Mouse (Mus musculus) retina, postnatal 1 day (tissue): ENCODE data around the gene Ctu2.

ENCODE experiments used
- DNase-seq: peaks from one replicate; pipeline ENCODE4 v3.0.0-alpha.2; 2012

Ctu2 gene

DNA sequence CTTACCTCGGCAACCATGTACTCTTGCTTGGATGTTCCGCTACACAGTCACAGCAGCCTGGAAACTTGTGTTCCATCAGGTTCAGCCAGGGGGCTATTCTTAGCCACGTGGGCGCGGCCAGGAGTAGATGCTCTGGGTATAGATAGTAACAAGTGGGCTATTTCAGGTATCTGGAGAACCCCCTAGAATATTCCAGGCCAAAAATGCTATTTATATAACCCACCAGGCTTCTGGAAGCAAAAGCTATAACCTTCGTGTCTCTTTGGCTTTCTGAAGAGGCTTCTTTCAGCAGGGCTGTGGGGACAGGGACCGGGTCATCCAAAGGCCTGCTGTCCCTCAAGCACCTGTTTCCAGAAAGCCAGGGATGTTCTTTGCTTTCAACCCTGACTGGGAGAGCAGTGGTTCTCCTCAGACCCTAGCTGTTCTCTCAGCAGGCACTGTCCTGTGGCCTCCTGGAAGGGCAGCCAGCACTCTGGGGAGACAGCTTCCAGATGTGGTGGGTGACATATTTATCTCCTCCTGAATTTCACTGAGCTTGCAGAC is 24.7 kb upstream of the Ctu2 start:
- no peak for DNase-seq

DNA sequence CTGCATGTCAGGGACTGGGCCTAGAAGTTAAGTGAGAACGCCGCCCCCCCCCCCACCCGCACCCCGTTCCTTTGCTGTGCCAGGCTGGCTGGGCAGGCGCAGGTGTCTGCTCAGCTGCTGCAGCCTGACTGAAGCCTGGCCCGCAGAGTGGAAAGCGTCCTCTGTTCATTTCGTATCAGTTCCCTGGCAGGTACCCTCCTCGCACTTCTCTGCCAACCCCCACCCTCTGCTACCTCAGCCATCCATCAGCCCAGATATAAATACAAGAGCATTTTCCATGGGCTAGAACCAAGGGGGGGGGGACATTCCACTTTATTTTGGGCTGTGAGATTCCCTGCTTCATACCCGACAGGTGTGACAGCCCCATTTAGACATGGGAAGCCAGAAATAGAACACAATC is 23.8 kb upstream of the Ctu2 start:
- DNase-seq: no peak

DNA sequence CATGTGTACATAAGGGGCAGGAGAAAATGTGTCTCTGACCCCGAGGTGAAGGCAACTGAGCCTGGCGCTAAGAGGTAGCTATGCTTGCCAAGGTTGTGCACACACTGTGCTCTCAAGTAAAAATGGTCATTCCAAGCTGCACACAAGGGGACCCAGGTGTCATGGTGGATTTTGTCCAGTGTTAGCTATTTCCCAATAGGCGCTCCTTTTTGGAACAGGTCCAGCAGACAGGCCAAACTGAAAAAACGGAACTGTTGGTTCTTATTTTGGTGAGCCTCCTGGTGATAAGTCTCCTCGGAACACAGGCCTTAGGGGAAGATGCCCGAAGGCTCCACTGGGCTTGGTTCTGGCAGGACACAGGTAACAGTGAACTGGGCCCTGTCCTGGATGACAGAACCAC is 21.5 kb upstream of the Ctu2 start:
- no peak for DNase-seq

DNA sequence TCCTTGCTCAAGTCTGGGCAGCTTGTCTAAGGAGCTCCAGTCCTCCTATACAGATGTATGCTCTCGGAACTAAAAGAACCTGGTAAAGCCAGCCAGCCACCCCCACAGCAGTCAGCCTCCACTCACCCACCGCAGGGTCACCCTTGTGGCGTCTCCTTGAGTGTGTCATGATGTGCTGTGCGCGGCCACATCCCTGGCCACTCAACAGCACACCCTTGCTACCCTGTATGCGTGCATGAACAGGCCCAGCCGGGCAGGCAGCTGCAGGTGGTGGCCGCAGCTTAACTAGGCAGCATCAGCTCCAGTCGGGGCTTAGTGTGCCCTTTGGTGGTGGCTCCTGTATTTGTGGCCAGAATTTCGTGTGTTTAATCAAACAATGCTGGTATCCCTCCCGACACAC is 18.8 kb upstream of the Ctu2 start:
- no peak for DNase-seq

DNA sequence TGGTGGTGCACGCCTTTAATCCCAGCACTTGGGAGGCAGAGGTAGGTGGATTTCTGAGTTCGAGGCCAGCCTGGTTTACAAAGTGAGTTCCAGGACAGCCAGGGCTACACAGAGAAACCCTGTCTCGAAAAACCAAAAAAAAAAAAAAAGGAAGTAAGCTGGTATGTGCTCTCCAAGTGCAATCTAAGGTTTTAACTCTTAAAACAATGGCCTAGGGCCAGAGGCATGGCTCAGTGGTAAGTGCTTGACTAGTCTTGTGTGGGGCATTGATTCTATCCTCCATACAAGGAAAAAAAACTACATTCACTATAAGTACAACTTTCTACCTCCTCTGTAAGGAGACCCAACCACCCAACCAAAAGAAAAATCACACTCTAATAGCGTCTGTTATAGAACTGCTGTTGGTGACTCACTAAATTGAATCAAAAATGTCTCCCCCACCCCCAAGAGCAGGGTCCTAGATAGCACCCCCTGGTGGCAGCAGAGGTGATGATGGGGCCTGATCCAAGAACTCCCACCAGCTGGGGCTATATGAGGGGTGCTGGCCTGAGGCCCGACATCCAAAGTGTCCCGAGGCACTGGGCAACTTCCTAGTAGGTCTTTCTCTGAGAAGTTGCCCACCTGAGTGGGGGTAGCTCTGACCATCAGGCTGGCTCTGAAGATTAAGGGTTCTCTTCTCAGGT is 16.6 kb upstream of the Ctu2 start:
- DNase-seq: peak; percentile 56

DNA sequence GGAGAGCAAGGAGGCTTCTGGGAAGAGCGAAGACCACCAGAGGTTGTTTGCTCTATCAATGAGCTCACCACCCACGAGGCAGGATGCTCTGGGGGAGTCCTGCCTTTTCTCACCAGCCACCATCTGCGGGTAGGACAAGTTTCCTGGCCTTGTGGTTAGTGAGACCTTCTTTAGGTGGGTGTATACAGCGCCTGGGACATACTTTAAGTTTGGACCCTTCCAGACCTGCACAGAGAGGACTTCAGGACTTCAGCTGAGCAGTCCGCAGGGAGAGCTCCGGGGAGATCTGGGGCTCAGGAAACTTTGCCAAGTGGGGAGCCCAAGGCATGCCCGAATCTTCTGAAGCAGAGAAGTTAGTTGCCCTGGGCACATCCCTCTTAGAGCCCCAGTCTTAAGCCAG is 16.0 kb upstream of the Ctu2 start:
- no peak for DNase-seq

DNA sequence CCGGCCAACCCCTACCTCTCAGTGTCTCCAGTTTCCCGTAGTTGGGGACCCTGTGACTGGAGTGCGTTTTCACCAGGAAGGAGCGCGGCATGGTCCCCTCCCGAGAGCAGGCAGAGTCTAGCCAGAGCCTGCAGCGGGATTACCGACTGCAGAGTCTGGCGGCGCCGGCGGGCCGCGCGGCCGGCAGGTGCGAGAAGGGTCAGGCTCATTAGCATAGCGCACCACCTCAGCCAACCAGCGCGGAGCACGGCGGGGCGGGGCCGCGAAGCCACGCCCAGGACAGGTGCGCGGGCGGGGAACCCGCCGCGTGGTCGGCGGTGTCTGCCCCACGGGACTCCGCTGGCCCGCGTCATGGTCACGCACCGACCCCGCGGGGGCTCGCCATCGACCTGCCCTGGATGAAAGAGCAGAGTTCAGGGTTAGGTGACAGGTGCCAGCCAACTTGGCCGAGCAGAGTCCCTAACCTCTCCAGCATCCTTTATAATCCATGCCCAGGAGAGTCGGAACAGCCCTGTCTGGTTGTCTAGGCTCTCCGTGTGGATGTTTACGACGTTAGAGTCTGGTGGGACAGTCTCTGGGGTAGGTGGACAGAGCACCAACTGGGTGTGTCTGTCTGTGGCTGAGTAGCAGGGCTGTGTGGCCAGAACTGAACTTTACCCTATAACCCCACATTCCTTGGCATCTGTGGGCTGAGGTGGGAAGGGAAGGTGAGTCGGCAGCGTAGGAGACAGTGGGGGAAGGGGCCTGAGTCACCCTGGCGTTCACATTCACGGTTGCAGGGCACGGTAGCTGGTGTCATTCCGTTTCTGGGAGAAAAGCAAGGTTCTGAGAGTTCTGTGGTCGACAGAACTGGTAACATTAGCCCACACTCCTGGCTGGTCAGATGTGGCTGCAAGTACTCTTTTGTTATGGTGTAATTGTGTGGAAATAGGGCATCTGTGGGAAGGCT is 15.1 kb upstream of the Ctu2 start, which contains the start of gene Snai3:
Gene Snai3, minus strand, starts transcription at position 210 of the 949 bp plus-strand sequence.
- DNase-seq: peak; percentile 77

DNA sequence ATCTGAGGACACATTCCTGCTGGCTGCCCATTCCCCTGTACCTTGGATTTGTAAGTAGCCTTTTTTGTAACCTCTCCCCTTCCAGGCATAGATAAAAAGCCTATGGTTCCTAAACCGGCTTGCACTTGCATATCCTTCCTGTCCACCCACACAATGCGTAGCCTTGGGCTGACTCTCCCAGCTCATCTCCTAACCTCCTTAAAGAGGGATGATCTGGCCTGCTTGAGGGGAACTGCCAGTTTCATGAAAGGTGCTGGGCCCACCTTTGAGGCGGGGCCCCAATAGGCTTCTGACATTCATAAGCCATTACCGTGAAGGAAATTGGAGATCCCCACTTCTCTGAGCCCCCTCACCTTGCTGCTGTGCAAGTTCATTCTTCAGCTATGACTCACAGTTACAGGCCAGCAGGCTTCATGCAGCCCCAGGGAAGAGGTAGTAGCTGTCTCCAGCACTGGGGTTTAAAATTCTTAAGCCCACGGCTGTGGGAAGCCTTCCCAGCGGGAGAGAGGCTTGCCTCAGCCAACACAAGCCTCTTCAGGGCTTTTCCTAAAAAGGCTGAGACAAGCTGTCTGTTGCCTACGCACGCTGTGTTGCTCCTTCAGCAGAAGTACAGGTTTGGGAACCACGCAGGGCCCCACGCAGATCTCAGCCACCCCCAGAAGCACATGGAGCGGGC is 14.3 kb upstream of the Ctu2 start:
- DNase-seq: no peak

DNA sequence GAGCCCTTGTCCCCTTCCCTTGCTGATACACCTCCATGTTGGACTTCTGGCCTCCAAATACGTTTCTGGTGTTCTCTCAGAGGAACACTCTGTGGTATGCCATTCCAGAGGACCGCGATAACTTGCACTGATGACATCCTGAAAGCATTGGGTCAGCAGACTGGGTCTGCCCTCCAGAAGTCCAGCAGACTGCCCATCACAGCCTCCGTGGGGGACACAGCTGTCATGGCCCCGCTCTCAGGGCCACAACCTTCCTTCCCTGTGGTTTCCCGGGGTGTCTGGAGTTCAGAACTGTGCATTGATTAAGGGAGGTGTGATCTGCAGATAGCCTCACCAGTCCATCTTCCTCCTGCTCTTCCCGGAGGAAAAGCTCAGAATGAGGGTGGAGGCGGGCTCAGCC is 13.4 kb upstream of the Ctu2 start:
- no peak for DNase-seq

DNA sequence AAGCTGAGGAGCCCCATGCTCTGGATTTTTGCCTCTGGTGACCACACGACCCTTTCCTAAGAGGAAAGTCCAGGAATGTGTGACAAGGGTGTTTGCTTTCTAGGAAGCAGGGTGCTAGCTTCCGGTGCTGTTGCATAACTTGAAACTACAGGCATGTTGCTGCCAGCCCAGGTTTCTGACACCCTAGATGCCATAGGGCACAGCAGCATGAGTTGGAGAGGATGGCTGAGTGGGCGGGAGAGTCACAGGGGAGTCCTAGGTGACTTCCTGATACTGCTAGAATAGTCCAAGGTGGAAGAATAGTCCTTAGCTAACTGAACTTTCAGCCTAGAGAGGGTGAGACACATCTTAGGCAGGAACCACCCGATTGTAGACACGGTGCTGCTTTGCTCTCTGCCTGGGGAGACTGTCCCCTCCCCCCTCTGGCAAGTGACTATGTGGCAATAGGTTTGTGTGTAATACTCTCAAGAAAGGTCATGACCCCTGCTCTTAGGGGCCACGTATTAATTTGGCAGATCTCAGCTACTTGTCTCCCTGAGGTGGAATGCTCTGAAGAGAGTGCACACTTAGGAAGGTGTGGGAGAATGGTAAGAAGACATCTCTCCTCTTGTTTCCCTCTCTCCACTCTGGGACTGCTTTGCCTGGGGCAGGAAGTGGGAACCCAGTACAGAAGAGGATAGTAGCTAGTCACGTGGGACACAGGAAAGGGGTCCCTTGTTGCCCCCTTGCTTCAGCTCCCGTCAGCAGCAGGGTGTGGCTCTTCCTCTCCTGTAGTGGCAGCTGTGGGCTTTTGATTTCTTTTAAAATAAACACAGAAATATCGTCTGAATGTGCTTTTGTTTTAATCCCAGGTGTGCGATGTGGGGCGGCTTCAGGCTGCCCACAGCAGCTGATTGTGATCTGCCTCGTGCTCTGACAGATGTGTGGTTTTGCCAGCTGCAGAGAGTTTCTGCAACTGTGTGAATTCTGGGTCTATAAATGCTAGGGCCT is 12.0 kb upstream of the Ctu2 start:
- DNase-seq: no peak

DNA sequence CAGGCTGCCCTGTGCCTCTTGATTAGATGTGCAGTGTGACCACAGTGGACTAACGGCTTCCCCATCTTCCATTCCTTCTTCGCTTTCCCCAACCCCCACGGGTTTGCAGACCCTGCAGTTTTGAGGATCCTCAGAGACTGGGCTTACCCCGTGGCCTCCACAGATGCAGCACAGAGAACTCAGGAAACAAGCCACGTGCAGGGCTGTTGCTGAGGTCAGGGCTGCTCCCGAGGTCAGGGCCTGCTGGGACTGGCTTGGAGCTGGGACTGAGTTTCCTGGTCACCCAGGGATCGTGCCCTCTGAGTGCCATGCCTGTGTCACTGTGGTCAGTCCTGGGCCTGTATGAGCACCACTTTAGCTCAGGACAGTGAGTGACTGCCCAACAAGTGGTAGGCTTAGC is 11.0 kb upstream of the Ctu2 start:
- DNase-seq: no peak

DNA sequence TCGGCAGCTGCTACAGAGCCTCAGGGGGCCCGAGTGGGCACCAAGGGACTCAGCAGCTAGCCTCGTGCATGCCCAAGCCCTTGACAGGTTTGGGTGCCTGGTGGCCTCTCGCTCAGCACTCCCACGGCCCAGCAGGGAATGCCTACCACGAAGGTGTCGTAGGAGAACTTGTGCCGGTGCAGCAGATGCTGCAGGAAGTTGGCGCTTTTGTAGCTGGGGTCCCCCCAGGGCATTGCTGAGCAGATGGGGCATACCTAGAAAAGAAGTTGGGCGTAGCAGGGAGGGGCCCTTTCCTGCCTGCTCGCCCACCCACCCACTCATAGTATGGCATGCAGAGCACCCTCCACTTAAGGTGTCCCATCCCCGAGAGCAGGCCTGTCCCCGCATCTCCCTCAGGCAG is 8.1 kb upstream of the Ctu2 start:
- DNase-seq: no peak

DNA sequence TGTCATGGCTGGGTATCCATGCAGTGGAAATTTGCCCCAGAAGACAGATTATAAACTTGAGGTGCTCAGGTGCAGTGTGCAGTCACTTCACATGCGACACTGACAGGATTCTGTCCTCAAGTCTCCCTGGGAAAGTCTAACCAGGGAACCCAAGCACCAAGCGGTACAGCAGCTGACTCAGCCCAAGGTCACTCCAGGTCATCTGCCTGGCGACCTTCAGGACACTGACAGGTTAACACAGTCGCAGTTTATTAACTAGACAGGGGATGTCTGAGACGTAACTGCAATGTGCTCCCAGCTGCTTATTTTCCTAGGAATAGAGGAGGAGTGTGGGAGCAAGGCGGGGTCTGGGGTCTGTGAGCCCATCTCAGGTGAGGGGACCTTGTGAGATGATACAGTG is 6.5 kb upstream of the Ctu2 start:
- no peak for DNase-seq

DNA sequence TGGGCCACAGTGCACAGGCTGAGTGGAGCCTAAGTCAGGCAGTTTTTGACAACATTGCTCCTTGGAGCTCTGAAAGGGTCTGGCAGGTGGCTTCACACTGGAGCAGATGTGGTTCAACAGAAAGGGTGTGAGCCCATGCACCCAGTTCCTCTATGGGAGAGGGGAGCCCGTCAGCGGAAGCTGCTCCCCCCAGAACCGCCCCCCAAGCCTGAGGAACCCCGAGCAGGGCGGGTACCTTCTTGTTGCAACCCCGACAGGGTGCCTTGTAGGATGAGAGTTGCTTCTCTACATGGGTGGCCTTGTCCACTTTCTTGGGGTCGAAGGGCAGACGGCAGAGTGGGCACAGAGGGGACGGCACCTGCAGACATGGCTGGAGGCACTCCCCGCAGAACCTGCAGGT is 6.0 kb upstream of the Ctu2 start:
- DNase-seq: no peak

DNA sequence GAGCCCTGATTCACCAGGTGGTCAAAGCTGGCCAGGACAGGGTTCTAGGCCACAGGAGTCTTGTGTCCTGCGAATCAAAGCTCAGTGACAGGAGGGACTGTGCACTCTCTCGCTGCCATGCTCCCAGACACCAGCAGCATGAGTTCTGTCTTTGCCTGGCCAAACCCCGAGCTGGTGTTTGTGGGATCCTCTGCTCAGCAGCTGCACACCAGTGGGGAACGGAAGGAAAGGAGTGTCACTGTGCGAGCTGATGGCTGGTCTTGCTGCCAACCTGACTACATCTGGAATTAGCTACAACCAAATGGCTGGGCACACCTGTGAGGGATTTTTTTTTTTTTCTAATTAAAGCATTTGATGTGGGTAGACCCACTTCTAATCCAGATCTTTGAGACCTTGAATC is 5.3 kb upstream of the Ctu2 start:
- no peak for DNase-seq

DNA sequence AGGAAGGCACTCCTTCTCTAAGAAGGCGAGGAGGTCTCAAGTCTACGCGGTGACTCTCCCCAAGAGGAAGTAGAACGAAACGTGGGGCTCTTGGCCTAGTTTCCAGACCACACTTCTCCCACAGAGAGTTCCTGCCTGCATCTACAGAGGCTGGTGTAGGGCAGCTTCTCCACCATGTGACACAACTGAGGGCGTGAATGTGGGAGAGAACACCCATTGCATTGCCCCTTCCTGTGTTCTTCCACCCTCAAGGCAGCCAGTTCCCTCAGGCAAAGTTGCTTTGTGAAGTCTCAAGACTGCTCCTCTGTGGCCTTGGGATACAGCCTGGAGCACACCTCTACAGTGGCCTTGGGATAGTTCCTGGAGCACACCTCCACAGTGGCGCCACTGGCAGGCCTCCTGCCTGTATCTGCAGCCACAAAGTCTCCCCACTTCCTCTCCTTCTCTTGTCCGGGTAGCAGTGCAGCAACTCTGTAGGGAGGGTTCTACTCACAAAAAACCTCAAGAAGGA is 2.0 kb upstream of the Ctu2 start:
- no peak for DNase-seq

DNA sequence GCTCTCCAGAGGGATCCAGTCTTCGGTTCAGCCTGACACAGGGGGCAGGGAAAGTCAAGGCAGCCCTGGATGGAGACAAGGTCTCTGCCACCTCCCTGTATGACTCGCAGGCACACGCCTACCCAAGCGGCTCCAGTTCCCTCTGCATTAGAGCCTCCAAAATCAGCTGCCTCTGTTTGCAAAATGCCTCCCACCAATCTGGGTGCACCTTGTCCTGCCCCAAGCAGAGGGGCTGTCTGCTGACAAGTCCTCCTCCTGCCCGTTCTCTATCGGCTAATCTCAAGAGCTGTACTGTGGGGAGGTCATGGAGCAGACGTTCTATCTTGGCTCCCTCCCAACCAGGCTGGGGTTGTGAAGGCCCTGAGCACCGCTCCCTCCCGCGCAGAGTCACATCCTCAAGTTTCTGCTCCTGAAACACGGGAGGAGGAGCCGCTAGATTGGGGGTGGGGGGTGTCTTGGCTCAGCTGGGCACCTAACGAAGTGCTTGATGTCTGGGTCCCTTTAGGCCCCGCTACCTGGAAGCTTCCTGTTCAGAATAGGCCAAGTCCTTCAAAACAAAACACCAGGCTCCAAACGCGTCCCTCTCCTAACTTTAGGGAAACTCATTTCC is 887 bp upstream of the Ctu2 start:
- peak; percentile 49 for DNase-seq

DNA sequence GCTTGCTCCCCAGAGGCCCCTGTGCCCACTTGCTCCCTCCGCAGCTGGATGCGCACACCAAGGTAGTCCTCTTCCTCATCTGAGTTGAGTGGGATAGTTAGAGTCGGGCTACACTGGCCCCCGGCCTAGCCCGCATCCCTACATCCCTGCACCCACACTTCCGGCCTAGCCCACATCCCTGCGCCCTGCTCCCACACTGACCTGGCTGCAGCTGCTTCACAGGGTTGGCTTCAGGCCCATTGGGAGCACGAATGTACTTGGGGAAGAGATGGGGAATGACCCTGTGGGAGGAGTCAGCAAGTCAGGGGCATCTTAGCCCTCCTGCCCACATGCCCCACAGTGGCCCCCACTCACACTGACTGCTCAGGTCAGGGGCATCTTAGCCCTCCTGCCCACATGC is 6.5 kb downstream of the Ctu2 start:
- no peak for DNase-seq

DNA sequence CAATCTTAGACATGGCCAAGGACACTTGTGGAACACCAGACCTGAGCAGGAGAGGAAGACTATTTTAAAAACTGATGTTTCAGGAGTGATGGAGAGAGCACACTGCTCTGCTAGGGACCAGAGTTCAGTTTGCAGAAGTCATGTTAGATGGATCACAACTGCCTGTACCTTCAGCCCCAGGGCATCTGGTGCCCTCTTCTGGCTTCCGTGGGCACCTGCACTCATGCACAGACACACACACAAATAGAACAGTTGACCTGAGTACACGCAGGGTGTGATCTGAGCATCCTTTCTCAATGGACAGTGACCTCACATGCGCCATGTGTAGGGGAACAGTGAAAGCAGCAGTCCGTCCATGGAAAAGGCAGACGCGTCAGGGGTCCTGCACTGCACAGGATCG is 7.9 kb downstream of the Ctu2 start:
- no peak for DNase-seq

DNA sequence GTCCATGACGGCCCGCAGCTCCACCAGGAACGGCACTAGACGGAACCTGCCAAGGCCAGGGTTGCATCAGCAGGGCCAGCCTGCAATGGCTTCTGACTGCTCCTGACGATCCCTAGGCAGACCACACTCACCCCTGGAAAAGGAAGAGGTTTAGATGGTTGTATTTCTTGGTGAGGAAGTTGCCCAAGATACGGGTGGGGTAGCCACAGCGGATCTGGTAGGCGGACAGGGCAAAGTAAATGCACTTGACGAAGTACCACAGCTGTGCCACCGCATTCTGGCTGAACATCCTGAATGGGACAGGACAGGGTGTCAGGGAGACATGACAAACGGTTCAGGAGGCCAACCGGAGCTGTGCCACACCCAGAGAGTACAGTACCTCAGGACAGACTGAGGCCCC is 8.9 kb downstream of the Ctu2 start:
- no peak for DNase-seq

DNA sequence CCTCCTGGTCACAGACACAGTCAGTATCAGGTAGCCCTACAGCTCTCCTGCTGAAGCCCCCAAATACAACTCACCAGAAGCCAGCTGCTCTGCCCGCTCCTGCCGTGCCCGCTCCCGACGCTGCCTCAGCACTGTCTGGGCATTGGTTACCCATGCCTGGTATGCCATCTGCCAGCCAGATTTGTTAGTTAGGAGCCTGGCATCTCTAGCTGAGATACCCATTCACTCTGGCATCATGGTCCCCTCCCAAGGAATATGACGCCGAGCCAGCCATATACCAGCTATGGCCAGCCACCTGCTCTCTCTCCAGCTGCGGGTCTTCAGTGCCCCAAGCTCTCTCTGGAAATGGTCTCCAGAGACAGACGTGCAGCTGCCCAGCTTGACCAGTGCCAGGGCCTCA is 12.4 kb downstream of the Ctu2 start:
- no peak for DNase-seq
